Mouse (Mus musculus) CH12.LX (cell line): ENCODE results near the gene Evi2a. TPM values are rescaled to one million over a fixed set of nuclear protein-coding genes. Genes with fewer than 3 reads are reported as not detected.

Source experiments
- DNase-seq: peaks from one replicate; pipeline ENCODE4 v3.0.0-alpha.2; 2013; ENCODE audit errors: extremely low read depth
- H3K27ac ChIP-seq: 2 replicates; pipeline ENCODE4 v1.5.1; 2012; ENCODE audit warnings: low read depth, mild to moderate bottlenecking, control low read depth, moderate library complexity; ENCODE audit not compliant: insufficient read depth
- H3K27me3 ChIP-seq: replicated peaks from 2 replicates; pipeline ENCODE3; 2012; ENCODE audit warnings: inconsistent platforms
- H3K36me3 ChIP-seq, 2 experiments: replicated peaks in 1 of 2; 2 replicates each; pipeline versions ENCODE3 to v1.6.1; 2012; ENCODE audit warnings: inconsistent platforms in 1 of 2, low read length in 1 of 2, mild to moderate bottlenecking in 1 of 2, mixed read lengths in 1 of 2, moderate library complexity in 1 of 2; ENCODE audit not compliant: control insufficient read depth in 1 of 2, insufficient read depth in 1 of 2
- H3K4me1 ChIP-seq, 2 experiments: 2 replicates each; pipeline ENCODE4 v1.6.1; 2012; ENCODE audit warnings: inconsistent platforms in 1 of 2, moderate library complexity in 1 of 2; ENCODE audit not compliant: insufficient read depth in 2 of 2, control insufficient read depth in 1 of 2
- H3K4me2 ChIP-seq: 2 replicates; pipeline ENCODE4 v1.6.1; 2012; ENCODE audit warnings: low read depth, mild to moderate bottlenecking, control low read depth; ENCODE audit not compliant: poor library complexity, insufficient read depth, severe bottlenecking
- H3K4me3 ChIP-seq, 3 experiments: fragments of 150-350 bp in 1 of 3; sonication (generic) in 1 of 3; replicated peaks in 1 of 3; 2 replicates each; pipeline versions ENCODE3 to v1.5.1; 2011 to 2012; ENCODE audit warnings: low read depth in 2 of 3, low read length in 2 of 3, mild to moderate bottlenecking in 2 of 3, moderate library complexity in 2 of 3, control low read depth in 1 of 3, improper control_type of control experiment in 1 of 3, inconsistent platforms in 1 of 3, mixed read lengths in 1 of 3; ENCODE audit not compliant: poor library complexity in 1 of 3
- H3K79me2 ChIP-seq: replicated peaks from 2 replicates; pipeline ENCODE4 v1.6.1; 2012; ENCODE audit warnings: mild to moderate bottlenecking, moderate library complexity; ENCODE audit not compliant: control insufficient read depth, poor library complexity, insufficient read depth, severe bottlenecking; ENCODE audit errors: extremely low read depth
- H3K9ac ChIP-seq: 2 replicates; pipeline ENCODE4 v1.6.1; 2012; ENCODE audit warnings: low read depth, mild to moderate bottlenecking, control low read depth, moderate library complexity; ENCODE audit not compliant: insufficient read depth
- H3K9me3 ChIP-seq: replicated peaks from 2 replicates; pipeline ENCODE3; 2012; ENCODE audit warnings: low read length, inconsistent platforms, mixed read lengths
- CHD1 ChIP-seq: IDR thresholded peaks from 2 replicates; pipeline ENCODE4 v1.6.1; 2012; ENCODE audit warnings: low read depth, low read length, improper control_type of control experiment, inconsistent platforms
- CHD2 ChIP-seq: IDR thresholded peaks from 2 replicates; pipeline ENCODE4 v1.6.1; 2011; ENCODE audit warnings: low read length, improper control_type of control experiment
- CTCF ChIP-seq, 2 experiments: IDR thresholded peaks in 1 of 2; conservative IDR thresholded peaks in 1 of 2; 2 replicates each; pipeline ENCODE4 v1.5.1; 2011 to 2012; ENCODE audit warnings: low read depth in 2 of 2, low read length in 2 of 2, improper control_type of control experiment in 1 of 2, inconsistent platforms in 1 of 2, mild to moderate bottlenecking in 1 of 2, moderate library complexity in 1 of 2
- E2F4 ChIP-seq: IDR thresholded peaks from 2 replicates; pipeline ENCODE4 v1.6.1; 2011; ENCODE audit warnings: low read depth, low read length, improper control_type of control experiment; ENCODE audit not compliant: insufficient replicate concordance
- ELF1 ChIP-seq: IDR thresholded peaks from 2 replicates; pipeline ENCODE4 v1.6.1; 2014; ENCODE audit warnings: low read depth, mild to moderate bottlenecking, inconsistent platforms, low read length, improper control_type of control experiment
- EP300 ChIP-seq: IDR thresholded peaks from 2 replicates; pipeline ENCODE4 v1.6.1; 2011; ENCODE audit warnings: low read length, improper control_type of control experiment
- ETS1 ChIP-seq: conservative IDR thresholded peaks from 2 replicates; pipeline ENCODE4 v1.6.1; 2012; ENCODE audit warnings: low read depth, mild to moderate bottlenecking, inconsistent platforms, low read length, improper control_type of control experiment, moderate library complexity
- GABPA ChIP-seq: IDR thresholded peaks from 2 replicates; pipeline ENCODE4 v1.6.1; 2012; ENCODE audit warnings: low read depth, low read length, improper control_type of control experiment, inconsistent platforms; ENCODE audit not compliant: insufficient replicate concordance
- HCFC1 ChIP-seq: IDR thresholded peaks from 2 replicates; pipeline ENCODE4 v1.6.1; 2012; ENCODE audit warnings: low read depth, mild to moderate bottlenecking, inconsistent platforms, low read length, improper control_type of control experiment
- IRF4 ChIP-seq: IDR thresholded peaks from 2 replicates; pipeline ENCODE4 v1.6.1; 2014; ENCODE audit warnings: low read depth, mild to moderate bottlenecking, inconsistent platforms, low read length, improper control_type of control experiment
- JUN ChIP-seq: IDR thresholded peaks from 2 replicates; pipeline ENCODE4 v1.6.1; 2011; ENCODE audit warnings: low read depth, mild to moderate bottlenecking, low read length, improper control_type of control experiment, moderate library complexity; ENCODE audit not compliant: insufficient read depth
- JUND ChIP-seq: conservative IDR thresholded peaks from 2 replicates; pipeline ENCODE4 v1.6.1; 2011; ENCODE audit warnings: low read depth, low read length, improper control_type of control experiment
- KAT2A ChIP-seq: IDR thresholded peaks from 2 replicates; pipeline ENCODE4 v1.6.1; 2012; ENCODE audit warnings: low read length, improper control_type of control experiment, inconsistent platforms; ENCODE audit not compliant: insufficient replicate concordance
- MAFK ChIP-seq: IDR thresholded peaks from 2 replicates; pipeline ENCODE4 v1.6.1; 2011; ENCODE audit warnings: low read length, improper control_type of control experiment; ENCODE audit not compliant: insufficient replicate concordance
- MEF2A ChIP-seq: IDR thresholded peaks from 2 replicates; pipeline ENCODE4 v1.6.1; 2014; ENCODE audit warnings: low read depth, mild to moderate bottlenecking, inconsistent platforms, low read length, improper control_type of control experiment, borderline replicate concordance
- MXI1 ChIP-seq: IDR thresholded peaks from 2 replicates; pipeline ENCODE4 v1.6.1; 2011; ENCODE audit warnings: mild to moderate bottlenecking, low read depth, low read length, improper control_type of control experiment
- MYC ChIP-seq: IDR thresholded peaks from 2 replicates; pipeline ENCODE4 v1.6.1; 2011; ENCODE audit warnings: low read depth, mild to moderate bottlenecking, improper control_type of control experiment, low read length
- NELFE ChIP-seq: IDR thresholded peaks from 2 replicates; pipeline ENCODE4 v1.6.1; 2011; ENCODE audit warnings: low read depth, low read length, improper control_type of control experiment
- NRF1 ChIP-seq: IDR thresholded peaks from 2 replicates; pipeline ENCODE4 v1.6.1; 2014; ENCODE audit warnings: low read depth, mild to moderate bottlenecking, inconsistent platforms, low read length, improper control_type of control experiment, moderate library complexity
- PAX5 ChIP-seq: IDR thresholded peaks from 2 replicates; pipeline ENCODE4 v1.6.1; 2012; ENCODE audit warnings: low read length, inconsistent platforms, mixed read lengths
- POLR2AphosphoS2 ChIP-seq: IDR thresholded peaks from 2 replicates; pipeline ENCODE4 v1.6.1; 2011; ENCODE audit warnings: low read depth, low read length, improper control_type of control experiment
- RAD21 ChIP-seq: IDR thresholded peaks from 2 replicates; pipeline ENCODE4 v1.6.1; 2011; ENCODE audit warnings: low read depth, mild to moderate bottlenecking, low read length, improper control_type of control experiment, moderate library complexity
- RCOR1 ChIP-seq: conservative IDR thresholded peaks from 2 replicates; pipeline ENCODE4 v1.6.1; 2012; ENCODE audit warnings: low read depth, mild to moderate bottlenecking, inconsistent platforms, low read length, improper control_type of control experiment
- SIN3A ChIP-seq: IDR thresholded peaks from 2 replicates; pipeline ENCODE4 v1.6.1; 2012; ENCODE audit warnings: low read length, improper control_type of control experiment, inconsistent platforms
- TCF12 ChIP-seq: IDR thresholded peaks from 2 replicates; pipeline ENCODE4 v1.6.1; 2014; ENCODE audit warnings: low read depth, mild to moderate bottlenecking, inconsistent platforms, low read length, improper control_type of control experiment
- UBTF ChIP-seq: IDR thresholded peaks from 2 replicates; pipeline ENCODE4 v1.6.1; 2012; ENCODE audit warnings: low read depth, mild to moderate bottlenecking, inconsistent platforms, low read length, improper control_type of control experiment, moderate library complexity
- USF1 ChIP-seq: IDR thresholded peaks from 2 replicates; pipeline ENCODE4 v1.6.1; 2014; ENCODE audit warnings: low read depth, mild to moderate bottlenecking, inconsistent platforms, low read length, improper control_type of control experiment
- USF2 ChIP-seq: conservative IDR thresholded peaks from 2 replicates; pipeline ENCODE4 v1.6.1; 2011; ENCODE audit warnings: low read depth, low read length, improper control_type of control experiment
- ZC3H11A ChIP-seq: IDR thresholded peaks from 2 replicates; pipeline ENCODE4 v1.6.1; 2012; ENCODE audit warnings: low read depth, mild to moderate bottlenecking, inconsistent platforms, low read length, improper control_type of control experiment
- ZMIZ1 ChIP-seq: IDR thresholded peaks from 2 replicates; pipeline ENCODE4 v1.6.1; 2012; ENCODE audit warnings: low read depth, mild to moderate bottlenecking, inconsistent platforms, low read length, improper control_type of control experiment
- dilution Hi-C: fragments of 300-500 bp; cut with MboI; formaldehyde crosslinking; loops from 2 replicates; pipeline ENCODE4 v1.14.3; 2020; ENCODE audit warnings: low sequenced_read_pairs; ENCODE audit not compliant: extremely low pct_unique_long_range_greater_than_20kb, extremely low pct_ligation_motif_present
- in situ Hi-C: fragments of 300-500 bp; cut with MboI; formaldehyde crosslinking; loops from 3 replicates; pipeline ENCODE4 v1.14.3; 2019; ENCODE audit warnings: low sequenced_read_pairs, low pct_ligation_motif_present, low pct_unique_long_range_greater_than_20kb, mixed read lengths
- polyA plus RNA-seq: library from polyadenylated mRNA; unstranded; fragments of >175 nt; gene quantifications from 2 replicates; pipeline ENCODE4 v1.2.1, GENCODE M21; 2012; ENCODE audit warnings: low read depth; ENCODE audit not compliant: insufficient read length
- total RNA-seq, 2 experiments: library from RNA; depleted of rRNA; stranded (reverse); fragments of 300-350 nt in 1 of 2; fragments of >200 nt in 1 of 2; gene quantifications; 2 replicates each; pipeline ENCODE4 v1.2.3; 2012 to 2014

Evi2a gene
- total and polyA plus RNA-seq, 3 experiments: 137 to 165 (median 140) TPM

DNA sequence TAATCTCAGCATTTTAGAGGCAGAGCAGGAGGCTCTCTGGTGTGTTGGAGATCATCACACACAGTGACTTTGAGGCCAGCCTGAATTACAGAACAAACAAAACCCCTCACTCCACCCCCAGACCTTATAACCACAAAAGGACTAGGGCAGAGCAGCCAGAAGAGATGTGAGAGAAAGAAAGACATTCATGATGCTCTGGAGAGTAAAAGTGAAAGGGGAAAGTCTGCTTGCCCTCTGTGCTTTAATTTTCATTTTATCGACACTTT, 6.2 kb downstream of the Evi2a start:
- Histone ChIP-seq H3K9me3 (no peaks in the 10 kb centered on the region), H3K79me2 (peaks cover 52% of the 10 kb centered on the region)
- dilution Hi-C loops: no loop called here
- TF ChIP-seq EP300: no peak
- no peak for TF ChIP-seq PAX5
- TF ChIP-seq MEF2A: no peak
- TF ChIP-seq USF1: no peak
- no peak for TF ChIP-seq TCF12
- no peak for TF ChIP-seq ELF1
- no peak for TF ChIP-seq RCOR1
- no peak for TF ChIP-seq ETS1
- TF ChIP-seq MAFK: no peak
- no peak for TF ChIP-seq ZMIZ1
- no peak for TF ChIP-seq CHD2
- TF ChIP-seq ZC3H11A: no peak
- TF ChIP-seq POLR2AphosphoS2: no peak
- no peak for TF ChIP-seq CHD1
- no peak for TF ChIP-seq UBTF
- no peak for TF ChIP-seq MYC
- TF ChIP-seq IRF4: no peak
- no peak for TF ChIP-seq NELFE
- no peak for TF ChIP-seq E2F4
- TF ChIP-seq, all 38 proteins: peak for 0
- H3K27me3 ChIP-seq: no peaks in the 10 kb centered on the region
- H3K4me2 ChIP-seq: peak overlapping the region; percentile 93
- H3K36me3 ChIP-seq: peaks cover 18 to 30% of the 10 kb centered on the region in 2 experiments
- DNase-seq: peak; percentile 51
- H3K4me1 ChIP-seq: peaks cover 22 to 57% of the 10 kb centered on the region in 2 experiments
- peak overlapping the region; percentile 82 for H3K9ac ChIP-seq
- in situ Hi-C loops: no loop called here
- H3K27ac ChIP-seq: peak overlapping the region; percentile 97
- peak overlapping the region; percentile 23 to 55 (median 45) for H3K4me3 ChIP-seq

DNA sequence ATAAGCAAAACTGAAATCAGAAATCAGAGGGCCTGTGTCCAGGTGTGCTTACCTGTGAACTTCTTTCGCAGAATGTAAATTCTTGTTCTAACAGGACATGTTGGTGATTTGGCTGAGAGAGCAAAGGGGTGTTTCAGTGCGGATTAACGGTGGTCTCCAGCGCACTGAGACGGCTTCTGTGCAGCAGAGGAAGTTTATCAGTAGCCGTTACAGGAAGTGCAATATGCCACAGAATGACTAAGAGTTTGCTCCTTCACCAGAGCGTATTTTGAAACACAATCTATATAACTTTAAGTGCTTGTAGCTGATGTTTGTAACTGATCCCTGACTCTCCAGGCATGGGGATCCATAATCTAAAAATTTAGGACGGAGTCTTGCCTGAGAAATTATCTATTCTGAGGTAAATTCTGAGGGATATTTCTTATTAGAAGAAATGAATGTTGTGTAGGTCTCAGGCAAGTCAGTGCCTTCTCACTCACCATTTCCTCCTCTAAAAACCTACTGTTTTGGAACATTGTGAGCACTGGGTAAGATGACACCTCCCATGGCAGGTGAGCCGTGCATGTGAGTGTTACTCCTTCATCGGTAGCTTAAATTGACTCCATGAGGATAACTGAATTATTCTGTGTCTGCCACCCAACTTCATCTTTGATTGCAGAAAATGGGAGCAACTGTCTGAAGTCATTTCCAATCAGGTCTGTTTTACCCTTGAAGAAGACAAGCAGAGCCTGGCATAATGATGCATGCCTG, 6.7 kb downstream of the Evi2a start, which contains the start of gene Evi2b:
TSS of gene Evi2b (minus strand) at position 203 of the 750 bp plus-strand sequence.
- Histone ChIP-seq H3K9me3 (no peaks in the 10 kb centered on the region), H3K27me3 (no peaks in the 10 kb centered on the region), H3K4me1 (peaks cover 26 to 62% of the 10 kb centered on the region in 2 experiments), H3K4me3 (peak within 1 kb of the TSS; percentile 45 to 59 (median 55)), H3K27ac (peak within 1 kb of the TSS; percentile 97), H3K4me2 (peak within 1 kb of the TSS; percentile 98), H3K36me3 (peaks cover 18 to 33% of the 10 kb centered on the region in 2 experiments), H3K79me2 (peaks cover 52% of the 10 kb centered on the region), H3K9ac (peak within 1 kb of the TSS; percentile 82)
- dilution Hi-C loops: no loop called here
- peak; percentile 74 for DNase-seq
- in situ Hi-C loops: no loop called here
- TF ChIP-seq MEF2A (0 out of 2 replicates have a peak, but pooled peaks have one; percentile 7), KAT2A (no peak), RCOR1 (no peak), EP300 (peak; percentile 68), RAD21 (no peak), NRF1 (no peak), JUN (no peak), USF2 (no peak), CTCF (conservative IDR thresholded peaks at IDR 0.05 in 1 of 2, IDR thresholded peaks at IDR 0.05 in 1 of 2; ENCODE audit: low read depth in 2 of 2, low read length in 2 of 2) (no peak), CHD1 (peak; percentile 86; the same call in 1 of the 2 replicates), JUND (peak; percentile 48), ELF1 (peak; percentile 79), USF1 (no peak), E2F4 (no peak), SIN3A (peak; percentile 77), CHD2 (no peak), MXI1 (no peak; the same call in 1 of the 2 replicates), HCFC1 (no peak), NELFE (peak; percentile 28; the same call in 1 of the 2 replicates), TCF12 (0 out of 2 replicates have a peak, but pooled peaks have one; percentile 22), GABPA (no peak), UBTF (no peak)
